Mouse (Mus musculus): ENCODE measurements around the gene Arhgap15.

- TF ChIP-seq CTCF (IDR thresholded peaks at IDR 0.05; ENCODE audit: low read depth, low read length) (no peak), POLR2A (IDR thresholded peaks at IDR 0.05; ENCODE audit: extremely low read depth, insufficient read depth, low read length) (no peak)
Observed at GRCm38 (mm10) chr2:44437496-44438057, 689.0 kb downstream of the Arhgap15 start.
